Mouse (Mus musculus) stomach, postnatal 0 days (tissue): Measurements from ENCODE around the gene Tdrd6. TPM values are rescaled to one million over a fixed set of nuclear protein-coding genes. Genes with fewer than 3 reads are reported as not detected.

ENCODE experiments used
- ATAC-seq: fragments of 200-750 bp; cut with Nextera tagmentation; 2 replicates; pipeline ENCODE4 v1.8.0; 2017; ENCODE audit not compliant: low FRiP score, low TSS enrichment
- DNase-seq: peaks from one replicate; pipeline ENCODE4 v3.0.0-alpha.2; 2016; ENCODE audit warnings: low spot score
- H3K27ac ChIP-seq: fragments of 300-500 bp; sonication (generic); replicated peaks from 2 replicates; pipeline ENCODE4 v1.5.1; 2014; ENCODE audit warnings: mild to moderate bottlenecking, control low read depth
- H3K27me3 ChIP-seq: fragments of 300-500 bp; sonication (generic); 2 replicates; pipeline ENCODE4 v1.6.1; 2014; ENCODE audit warnings: low read length; ENCODE audit not compliant: control insufficient read depth, insufficient read depth
- H3K36me3 ChIP-seq: fragments of 300-500 bp; sonication (generic); 2 replicates; pipeline ENCODE4 v1.6.1; 2014; ENCODE audit warnings: low read length, mixed read lengths; ENCODE audit not compliant: control insufficient read depth, insufficient read depth
- H3K4me1 ChIP-seq: fragments of 300-500 bp; sonication (generic); replicated peaks from 2 replicates; pipeline ENCODE4 v1.6.1; 2014; ENCODE audit warnings: antibody characterized with exemption; ENCODE audit not compliant: control insufficient read depth, insufficient read depth
- H3K4me2 ChIP-seq: fragments of 300-500 bp; sonication (generic); replicated peaks from 2 replicates; pipeline ENCODE4 v1.6.1; 2014; ENCODE audit warnings: low read depth, mild to moderate bottlenecking, control low read depth, moderate library complexity
- H3K4me3 ChIP-seq: fragments of 300-500 bp; sonication (generic); 2 replicates; pipeline ENCODE4 v1.5.1; 2014; ENCODE audit warnings: low read depth, low read length, control low read depth
- H3K9ac ChIP-seq: fragments of 300-500 bp; sonication (generic); 2 replicates; pipeline ENCODE4 v1.6.1; 2014; ENCODE audit warnings: mild to moderate bottlenecking, low read length, control low read depth, mixed read lengths
- H3K9me3 ChIP-seq: fragments of 300-500 bp; sonication (generic); 2 replicates; pipeline ENCODE4 v1.6.1; 2016; ENCODE audit warnings: low read length; ENCODE audit not compliant: control insufficient read depth
- CTCF ChIP-seq: IDR thresholded peaks from 2 replicates; pipeline ENCODE4 v1.5.1; 2016; ENCODE audit warnings: antibody characterized with exemption, low read depth, mild to moderate bottlenecking, moderate library complexity
- EP300 ChIP-seq: optimal IDR thresholded peaks from 2 replicates; pipeline ENCODE3; 2016; ENCODE audit warnings: antibody characterized with exemption
- WGBS: fragments of 180-500 bp; shearing (Covaris S2); extraction: QIAGEN DNeasy Blood & Tissue Kit; methylation state at CpG from one replicate; pipeline ENCODE4 v1.1.7; 2014; 5-methylcytosine and 5-hydroxymethylcytosine counted together
- polyA plus RNA-seq: library from polyadenylated mRNA; unstranded; fragments of >200 nt; fragmentation: Nextera tagmentation; extraction: Ambion mirVana; gene quantifications from 2 replicates; pipeline ENCODE4 v1.2.1, GENCODE M21; 2015

The Tdrd6 gene
- polyA plus RNA-seq, 1 experiment from 2014 or later = 0.08 TPM

GRCm38 (mm10) chr17:43587278-43587677, 42.8 kb downstream of the Tdrd6 start:
- H3K36me3 ChIP-seq = no peaks in the 10 kb centered on the region
- 78% methylated on average over 2 of the region's 2 CpGs for WGBS
- no peaks in the 10 kb centered on the region for H3K4me1 ChIP-seq
- no peak overlapping the region for H3K4me2 ChIP-seq
- no peak overlapping the region for H3K27ac ChIP-seq
- DNase-seq (no peak), ATAC-seq (no peak)
- H3K4me3 ChIP-seq = no peak overlapping the region
- no peak overlapping the region for H3K9ac ChIP-seq
- H3K27me3 ChIP-seq = no peaks in the 10 kb centered on the region
- no peaks in the 10 kb centered on the region for H3K9me3 ChIP-seq
- TF ChIP-seq CTCF (no peak), EP300 (no peak)

- no peak for TF ChIP-seq CTCF
- TF ChIP-seq EP300 = no peak
These were observed 45.3 kb downstream of the Tdrd6 start for GRCm38 (mm10) chr17:43584771-43585170.

GRCm38 (mm10) chr17:43581012-43581467, 49.1 kb downstream of the Tdrd6 start:
- Histone ChIP-seq H3K27me3 (no peaks in the 10 kb centered on the region), H3K4me2 (0 out of 2 replicates have a peak overlapping the region, but pooled peaks have one; percentile 4), H3K27ac (no peak overlapping the region), H3K9me3 (no peaks in the 10 kb centered on the region), H3K9ac (no peak overlapping the region), H3K36me3 (no peaks in the 10 kb centered on the region), H3K4me1 (no peaks in the 10 kb centered on the region), H3K4me3 (no peak overlapping the region)
- no peak for TF ChIP-seq EP300
- no peak for TF ChIP-seq CTCF
- peak; percentile 51; the same call in 1 of the 2 replicates for ATAC-seq
- DNase-seq = no peak
- 25% methylated on average over 8 of the region's 8 CpGs for WGBS

More at GRCm38 (mm10) chr17:43584771-43585170, 45.3 kb downstream of the Tdrd6 start:
- Histone ChIP-seq H3K9me3 (no peaks in the 10 kb centered on the region), H3K4me1 (no peaks in the 10 kb centered on the region), H3K9ac (no peak overlapping the region), H3K27ac (no peak overlapping the region), H3K27me3 (no peaks in the 10 kb centered on the region), H3K4me2 (no peak overlapping the region), H3K36me3 (no peaks in the 10 kb centered on the region), H3K4me3 (no peak overlapping the region)
- 59% methylated on average over 7 of the region's 7 CpGs for WGBS
- DNase-seq (no peak), ATAC-seq (no peak)

GRCm38 (mm10) chr17:43580456-43580855, 49.6 kb downstream of the Tdrd6 start:
- ATAC-seq (no peak), DNase-seq (no peak)
- WGBS = 29% methylated on average over 3 of the region's 3 CpGs
- Histone ChIP-seq H3K9me3 (no peaks in the 10 kb centered on the region), H3K27ac (no peak overlapping the region), H3K4me1 (no peaks in the 10 kb centered on the region), H3K4me2 (0 out of 2 replicates have a peak overlapping the region, but pooled peaks have one; percentile 4), H3K9ac (no peak overlapping the region), H3K27me3 (no peaks in the 10 kb centered on the region), H3K4me3 (no peak overlapping the region), H3K36me3 (no peaks in the 10 kb centered on the region)
- TF ChIP-seq EP300 = no peak
- TF ChIP-seq CTCF = no peak

- TF ChIP-seq EP300 (no peak), CTCF (no peak)
- no peak overlapping the region for H3K4me3 ChIP-seq
- no peak overlapping the region for H3K27ac ChIP-seq
- H3K4me1 ChIP-seq = no peaks in the 10 kb centered on the region
- no peaks in the 10 kb centered on the region for H3K36me3 ChIP-seq
- no peaks in the 10 kb centered on the region for H3K9me3 ChIP-seq
- no peak overlapping the region for H3K4me2 ChIP-seq
- DNase-seq (no peak), ATAC-seq (no peak)
- WGBS = 39% methylated on average over 3 of the region's 3 CpGs
- H3K27me3 ChIP-seq = no peaks in the 10 kb centered on the region
- no peak overlapping the region for H3K9ac ChIP-seq
These were observed 56.5 kb downstream of the Tdrd6 start for GRCm38 (mm10) chr17:43573624-43574073.

GRCm38 (mm10) chr17:43569287-43569686, 60.8 kb downstream of the Tdrd6 start:
- WGBS = 55% methylated on average over 7 of the region's 7 CpGs
- Histone ChIP-seq H3K4me2 (no peak overlapping the region), H3K36me3 (no peaks in the 10 kb centered on the region), H3K9me3 (no peaks in the 10 kb centered on the region), H3K27me3 (no peaks in the 10 kb centered on the region), H3K4me1 (no peaks in the 10 kb centered on the region), H3K27ac (no peak overlapping the region), H3K9ac (no peak overlapping the region), H3K4me3 (no peak overlapping the region)
- TF ChIP-seq EP300 = no peak
- no peak for TF ChIP-seq CTCF
- DNase-seq = no peak
- no peak for ATAC-seq
